In the genomic region with DNA sequence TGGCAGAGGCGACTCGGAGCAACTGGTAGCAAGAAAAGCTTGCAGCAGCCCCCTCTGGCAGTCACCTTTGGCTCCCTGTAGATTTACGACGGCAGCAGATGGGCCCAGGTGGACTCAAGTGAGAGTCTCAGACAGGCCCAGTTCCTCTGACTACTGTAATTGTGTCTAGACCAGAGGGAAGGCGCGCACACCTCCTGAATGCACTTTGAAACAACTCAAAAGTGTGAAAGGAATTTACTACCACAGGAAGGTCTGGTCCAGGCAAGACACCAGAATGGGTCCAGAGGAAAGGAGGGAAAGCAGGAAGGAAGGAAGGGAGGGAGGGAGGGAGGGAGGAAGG, we compare ENCODE assay signal across 9 mouse cellular contexts.
A peak's percentile ranks its signal among the peaks of the same experiment; 100 is the strongest.
DNase-seq lines count a peak whose midpoint lies in the region; ATAC-seq and TF ChIP-seq lines count a peak whose summit lies in the region.
"Had no signal": no experiment of that assay in that cellular context is flagged by ENCODE, and none has a peak within 500 bp of the region (broad histone marks: within the 10 kb centered on the region; RNA-seq: fewer than 3 reads in every experiment).

No protein-coding gene starts in this region.

- 0 out of 2 replicates have a peak, but pooled peaks have one; percentile 44 for ATAC-seq in kidney, embryonic 16.5 days (ENCODE audit: low FRiP score, low TSS enrichment)
- ATAC-seq in embryonic facial prominence, embryonic 13.5 days (ENCODE audit: insufficient number of reproducible peaks, insufficient read depth, low FRiP score, low TSS enrichment, low read depth), result no peak
- no peak for ATAC-seq in hindbrain, postnatal 0 days
- ATAC-seq in midbrain, embryonic 16.5 days, result peak; percentile 14; the same call in 1 of the 2 replicates

- no peak for TF ChIP-seq CTCF in hindbrain, postnatal 0 days (IDR thresholded peaks at IDR 0.05; ENCODE audit: low read depth)

- no peaks in the 10 kb centered on the region for H3K36me3 ChIP-seq in kidney, embryonic 16.5 days (ENCODE audit: insufficient read depth, low read length)
- no peaks in the 10 kb centered on the region for H3K36me3 ChIP-seq in embryonic facial prominence, embryonic 13.5 days
- no peaks in the 10 kb centered on the region for H3K36me3 ChIP-seq in hindbrain, postnatal 0 days (ENCODE audit: insufficient read depth, low read length)
- no peaks in the 10 kb centered on the region for H3K36me3 ChIP-seq in midbrain, embryonic 16.5 days (ENCODE audit: control insufficient read depth, insufficient read depth, low read length)

- H3K9ac ChIP-seq in kidney, embryonic 16.5 days (replicated peaks; ENCODE audit: low read length), result peak overlapping the region; percentile 56
- H3K9ac ChIP-seq in embryonic facial prominence, embryonic 13.5 days, result no peak overlapping the region
- no peak overlapping the region for H3K9ac ChIP-seq in hindbrain, postnatal 0 days (replicated peaks; ENCODE audit: low read length)
- peak overlapping the region; percentile 54 for H3K9ac ChIP-seq in midbrain, embryonic 16.5 days (ENCODE audit: low read depth, low read length)

- no peaks in the 10 kb centered on the region for H3K9me3 ChIP-seq in kidney, embryonic 16.5 days (ENCODE audit: low read length)
- H3K9me3 ChIP-seq in embryonic facial prominence, embryonic 13.5 days, result no peaks in the 10 kb centered on the region
- no peaks in the 10 kb centered on the region for H3K9me3 ChIP-seq in hindbrain, postnatal 0 days (ENCODE audit: low read length)
- no peaks in the 10 kb centered on the region for H3K9me3 ChIP-seq in midbrain, embryonic 16.5 days (replicated peaks; ENCODE audit: control insufficient read depth, low read length, poor library complexity, severe bottlenecking)

- no peak for DNase-seq in kidney, postnatal 36 days
- DNase-seq in hindbrain, postnatal 0 days (ENCODE audit: low spot score), result no peak
- no peak for DNase-seq in right cerebral cortex, adult 2 months (ENCODE audit: low spot score in 2 of 2)
- no peak for DNase-seq in frontal cortex, postnatal 36 days (ENCODE audit: low spot score in 2 of 2)
- DNase-seq in urinary bladder, postnatal 10 days (ENCODE audit: low spot score), result no peak
- DNase-seq: lung, adult 2 months had no signal

- peaks cover 18% of the 10 kb centered on the region for H3K4me1 ChIP-seq in kidney, embryonic 16.5 days (ENCODE audit: insufficient read depth, low read length)
- peaks cover 37% of the 10 kb centered on the region for H3K4me1 ChIP-seq in embryonic facial prominence, embryonic 13.5 days
- H3K4me1 ChIP-seq in hindbrain, postnatal 0 days (ENCODE audit: insufficient read depth, low read length), result no peaks in the 10 kb centered on the region; the same call in 1 of the 2 replicates
- peaks cover 20% of the 10 kb centered on the region for H3K4me1 ChIP-seq in midbrain, embryonic 16.5 days (ENCODE audit: control insufficient read depth, insufficient read depth, low read length)

- WGBS in kidney, embryonic 16.5 days, result 13% methylated on average over 6 of the region's 6 CpGs
- WGBS in embryonic facial prominence, embryonic 13.5 days, result 12% methylated on average over 6 of the region's 6 CpGs
- 20% methylated on average over 6 of the region's 6 CpGs for WGBS in hindbrain, postnatal 0 days
- WGBS in midbrain, embryonic 16.5 days, result 19% methylated on average over 6 of the region's 6 CpGs

- H3K27me3 ChIP-seq in kidney, embryonic 16.5 days (ENCODE audit: insufficient read depth, low read length), result 0 out of 2 replicates have a peak, but pooled peaks cover 3% of the 10 kb centered on the region
- H3K27me3 ChIP-seq in embryonic facial prominence, embryonic 13.5 days, result peaks cover 8% of the 10 kb centered on the region
- 0 out of 2 replicates have a peak, but pooled peaks cover 3% of the 10 kb centered on the region for H3K27me3 ChIP-seq in hindbrain, postnatal 0 days (ENCODE audit: insufficient read depth, low read length)
- H3K27me3 ChIP-seq in midbrain, embryonic 16.5 days (ENCODE audit: control insufficient read depth, insufficient read depth, low read depth, low read length), result peaks cover 15% of the 10 kb centered on the region

- 0 out of 2 replicates have a peak overlapping the region, but pooled peaks have one; percentile 28 for H3K27ac ChIP-seq in kidney, embryonic 16.5 days (ENCODE audit: low read length)
- H3K27ac ChIP-seq in embryonic facial prominence, embryonic 13.5 days, result peak overlapping the region; percentile 58
- no peak overlapping the region for H3K27ac ChIP-seq in hindbrain, postnatal 0 days
- H3K27ac ChIP-seq in midbrain, embryonic 16.5 days (ENCODE audit: low read length), result 0 out of 2 replicates have a peak overlapping the region, but pooled peaks have one; percentile 36

- peak overlapping the region; percentile 62 for H3K4me2 ChIP-seq in kidney, embryonic 16.5 days (replicated peaks; ENCODE audit: low read depth, low read length)
- peak overlapping the region; percentile 58 for H3K4me2 ChIP-seq in embryonic facial prominence, embryonic 13.5 days
- peak overlapping the region; percentile 45 for H3K4me2 ChIP-seq in hindbrain, postnatal 0 days (ENCODE audit: low read depth, low read length)
- peak overlapping the region; percentile 65 for H3K4me2 ChIP-seq in midbrain, embryonic 16.5 days (ENCODE audit: low read length)

- H3K4me3 ChIP-seq in kidney, embryonic 16.5 days (ENCODE audit: low read length), result peak overlapping the region; percentile 33
- 0 out of 2 replicates have a peak overlapping the region, but pooled peaks have one; percentile 30 for H3K4me3 ChIP-seq in embryonic facial prominence, embryonic 13.5 days
- H3K4me3 ChIP-seq in hindbrain, postnatal 0 days (ENCODE audit: low read length), result 0 out of 2 replicates have a peak overlapping the region, but pooled peaks have one; percentile 4
- H3K4me3 ChIP-seq in midbrain, embryonic 16.5 days (ENCODE audit: low read depth, low read length), result peak overlapping the region; percentile 34

Comparison
In these comparisons a context has a peak if more than half of its experiments do, and no peak if none do; other contexts are left out.
1. ATAC-seq: peak in kidney, embryonic 16.5 days (single experiment) and midbrain, embryonic 16.5 days (single experiment); none in embryonic facial prominence, embryonic 13.5 days (single experiment) and hindbrain, postnatal 0 days (single experiment).
2. H3K9ac ChIP-seq: peak in kidney, embryonic 16.5 days (single experiment) and midbrain, embryonic 16.5 days (single experiment); none in embryonic facial prominence, embryonic 13.5 days (single experiment) and hindbrain, postnatal 0 days (single experiment).
3. Peak in every context shown above with its lines, with median percentiles within 50 percentile points of each other: H3K4me2 ChIP-seq and H3K4me3 ChIP-seq.